Mouse (Mus musculus) forebrain, embryonic 11.5 days (tissue): ENCODE data around the gene Ankrd55. TPM values are rescaled to one million over a fixed set of nuclear protein-coding genes. Genes with fewer than 3 reads are reported as not detected.

Source experiments
- ATAC-seq: fragments of 200-750 bp; cut with Nextera tagmentation; replicated peaks from 2 replicates; pipeline ENCODE4 v1.8.0; 2017; ENCODE audit warnings: moderate TSS enrichment; ENCODE audit not compliant: low FRiP score
- DNase-seq: peaks from one replicate; pipeline ENCODE4 v3.0.0-alpha.2; 2017; ENCODE audit warnings: low spot score
- H3K27ac ChIP-seq: fragments of 300-500 bp; sonication (generic); 2 replicates; pipeline ENCODE4 v1.5.1; 2014; ENCODE audit warnings: low read depth, low read length
- H3K27me3 ChIP-seq: fragments of 300-500 bp; sonication (generic); 2 replicates; pipeline ENCODE4 v1.6.1; 2014; ENCODE audit warnings: mild to moderate bottlenecking, low read length, mixed read lengths; ENCODE audit not compliant: control insufficient read depth, insufficient read depth
- H3K36me3 ChIP-seq: fragments of 300-500 bp; sonication (generic); 2 replicates; pipeline ENCODE4 v1.6.1; 2014; ENCODE audit warnings: mild to moderate bottlenecking, low read length, moderate library complexity, mixed read lengths; ENCODE audit not compliant: control insufficient read depth, insufficient read depth
- H3K4me1 ChIP-seq: fragments of 300-500 bp; sonication (generic); replicated peaks from 2 replicates; pipeline ENCODE4 v1.6.1; 2014; ENCODE audit warnings: low read length, mixed read lengths; ENCODE audit not compliant: control insufficient read depth, insufficient read depth
- H3K4me2 ChIP-seq: fragments of 300-500 bp; sonication (generic); 2 replicates; pipeline ENCODE4 v1.6.1; 2014; ENCODE audit warnings: low read depth, mild to moderate bottlenecking, low read length, moderate library complexity, mixed read lengths; ENCODE audit not compliant: severe bottlenecking
- H3K4me3 ChIP-seq: fragments of 300-500 bp; sonication (generic); 2 replicates; pipeline ENCODE4 v1.5.1; 2014; ENCODE audit warnings: low read depth, low read length
- H3K9ac ChIP-seq: fragments of 300-500 bp; sonication (generic); 2 replicates; pipeline ENCODE4 v1.6.1; 2014; ENCODE audit warnings: low read length
- H3K9me3 ChIP-seq: fragments of 300-500 bp; sonication (generic); 2 replicates; pipeline ENCODE4 v1.6.1; 2016; ENCODE audit warnings: low read length, mixed read lengths; ENCODE audit not compliant: control insufficient read depth
- WGBS: fragments of 180-500 bp; shearing (Covaris S2); extraction: QIAGEN DNeasy Blood & Tissue Kit; methylation state at CpG from one replicate; pipeline ENCODE4 v1.1.7; 2014; 5-methylcytosine and 5-hydroxymethylcytosine counted together
- polyA plus RNA-seq: library from polyadenylated mRNA; unstranded; fragments of >200 nt; fragmentation: Nextera tagmentation; extraction: Ambion mirVana; gene quantifications from 2 replicates; pipeline ENCODE4 v1.2.1, GENCODE M21; 2014

Gene Ankrd55
- polyA plus RNA-seq, 1 experiment from 2014 or later, result 1.3 TPM

GRCm38 (mm10) chr13:112383941-112384659 is 95.8 kb downstream of the Ankrd55 start:
- no peaks in the 10 kb centered on the region for H3K27me3 ChIP-seq
- no peak for ATAC-seq
- no peak overlapping the region for H3K4me3 ChIP-seq

DNA sequence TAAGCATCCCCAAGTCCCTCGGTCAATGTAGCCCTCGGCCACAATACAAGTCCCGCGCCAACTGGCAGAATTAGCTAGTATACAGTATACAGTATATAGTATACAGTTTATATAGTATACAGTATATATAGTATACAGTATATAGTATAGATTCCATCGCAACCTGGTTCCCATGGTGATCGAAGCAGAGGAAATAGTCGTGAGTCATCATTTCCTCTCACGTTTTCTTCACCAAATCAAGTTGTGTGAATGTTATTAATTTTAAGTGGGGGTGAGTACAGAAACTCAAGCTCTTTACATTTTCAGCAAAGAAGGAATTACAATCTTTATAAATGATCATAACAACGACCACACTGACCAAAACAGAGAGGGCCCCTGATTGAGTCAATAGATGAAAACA is 96.8 kb downstream of the Ankrd55 start:
- WGBS, result 95% methylated on average over 9 of the region's 9 CpGs
- Histone ChIP-seq H3K36me3 (no peaks in the 10 kb centered on the region), H3K4me3 (no peak overlapping the region), H3K9me3 (no peaks in the 10 kb centered on the region), H3K9ac (no peak overlapping the region), H3K27ac (no peak overlapping the region), H3K4me2 (no peak overlapping the region), H3K27me3 (no peaks in the 10 kb centered on the region), H3K4me1 (no peaks in the 10 kb centered on the region)
- DNase-seq (no peak), ATAC-seq (no peak)

More at GRCm38 (mm10) chr13:112383941-112384659, 95.8 kb downstream of the Ankrd55 start:
- Histone ChIP-seq H3K27ac (no peak overlapping the region), H3K9ac (no peak overlapping the region), H3K36me3 (no peaks in the 10 kb centered on the region), H3K9me3 (no peaks in the 10 kb centered on the region), H3K4me2 (no peak overlapping the region), H3K4me1 (no peaks in the 10 kb centered on the region)
- 84% methylated on average over 11 of the region's 11 CpGs for WGBS
- DNase-seq, result no peak

GRCm38 (mm10) chr13:112386494-112387075 is 98.3 kb downstream of the Ankrd55 start:
- H3K9me3 ChIP-seq, result no peaks in the 10 kb centered on the region
- no peak for ATAC-seq
- H3K9ac ChIP-seq, result no peak overlapping the region
- no peak overlapping the region for H3K4me2 ChIP-seq
- no peaks in the 10 kb centered on the region for H3K36me3 ChIP-seq
- H3K27ac ChIP-seq, result no peak overlapping the region
- H3K4me3 ChIP-seq, result no peak overlapping the region
- no peaks in the 10 kb centered on the region for H3K27me3 ChIP-seq
- DNase-seq, result no peak
- 84% methylated on average over 2 of the region's 2 CpGs for WGBS
- H3K4me1 ChIP-seq, result no peaks in the 10 kb centered on the region

- H3K36me3 ChIP-seq, result no peaks in the 10 kb centered on the region
- ATAC-seq (no peak), DNase-seq (no peak)
- no peaks in the 10 kb centered on the region for H3K9me3 ChIP-seq
- no peak overlapping the region for H3K4me3 ChIP-seq
- no peaks in the 10 kb centered on the region for H3K27me3 ChIP-seq
- no peak overlapping the region for H3K9ac ChIP-seq
- no peak overlapping the region for H3K27ac ChIP-seq
- WGBS, result 81% methylated on average over 5 of the region's 5 CpGs
- no peak overlapping the region for H3K4me2 ChIP-seq
- H3K4me1 ChIP-seq, result no peaks in the 10 kb centered on the region
Observed at GRCm38 (mm10) chr13:112387279-112387678, 99.0 kb downstream of the Ankrd55 start.

GRCm38 (mm10) chr13:112388176-112388575 is 99.9 kb downstream of the Ankrd55 start:
- Histone ChIP-seq H3K4me2 (no peak overlapping the region), H3K27me3 (no peaks in the 10 kb centered on the region), H3K27ac (no peak overlapping the region), H3K9me3 (no peaks in the 10 kb centered on the region), H3K4me1 (no peaks in the 10 kb centered on the region), H3K36me3 (no peaks in the 10 kb centered on the region), H3K9ac (no peak overlapping the region), H3K4me3 (no peak overlapping the region)
- 94% methylated on average over 3 of the region's 3 CpGs for WGBS
- ATAC-seq (no peak), DNase-seq (no peak)

DNA sequence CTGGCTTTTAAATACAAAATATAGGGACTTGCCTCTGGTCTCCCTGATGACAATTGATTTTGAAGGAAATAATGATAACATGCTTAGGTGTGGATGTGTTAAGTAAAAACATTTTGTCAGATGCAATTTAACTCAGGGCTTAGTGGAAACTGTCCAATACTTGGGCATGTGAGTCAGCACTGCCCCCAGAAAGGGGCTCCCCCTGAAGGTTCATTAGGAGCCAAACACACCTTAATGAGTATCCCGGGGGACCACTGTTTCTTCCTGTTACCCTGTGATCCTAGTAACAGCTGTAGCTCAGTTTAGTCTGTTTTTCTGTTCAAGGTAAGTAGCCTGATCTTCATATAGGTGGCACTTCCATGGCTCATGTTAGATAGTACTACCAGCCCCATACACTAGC is 102.0 kb downstream of the Ankrd55 start:
- Histone ChIP-seq H3K27me3 (no peaks in the 10 kb centered on the region), H3K9ac (no peak overlapping the region), H3K9me3 (no peaks in the 10 kb centered on the region), H3K4me1 (no peaks in the 10 kb centered on the region), H3K4me3 (no peak overlapping the region), H3K27ac (no peak overlapping the region), H3K36me3 (no peaks in the 10 kb centered on the region), H3K4me2 (no peak overlapping the region)
- ATAC-seq (no peak), DNase-seq (no peak)
- WGBS, result 100% methylated on average over 1 of the region's 1 CpGs

DNA sequence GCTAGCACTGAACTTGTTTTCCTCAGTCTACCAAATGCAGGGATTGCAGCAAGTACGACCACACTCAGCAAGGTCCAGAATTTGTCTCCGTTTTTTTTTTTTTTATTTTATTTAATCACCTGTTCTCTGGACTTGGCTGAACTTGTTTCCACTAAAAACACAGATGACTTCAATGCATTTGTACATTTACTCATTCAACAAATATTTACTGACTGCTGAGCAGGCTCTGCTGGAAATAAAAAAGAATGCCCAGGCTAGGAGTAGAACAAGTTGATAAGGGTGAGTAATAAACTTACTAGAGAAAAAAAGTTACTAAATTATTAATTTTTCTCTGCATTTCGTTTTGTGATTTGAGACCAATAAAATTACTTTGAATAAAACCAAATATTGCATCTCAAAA is 103.1 kb downstream of the Ankrd55 start:
- Histone ChIP-seq H3K9ac (no peak overlapping the region), H3K27ac (no peak overlapping the region), H3K27me3 (no peaks in the 10 kb centered on the region), H3K4me2 (no peak overlapping the region), H3K4me3 (no peak overlapping the region), H3K4me1 (no peaks in the 10 kb centered on the region), H3K9me3 (no peaks in the 10 kb centered on the region), H3K36me3 (no peaks in the 10 kb centered on the region)
- no peak for ATAC-seq
- WGBS, result 88% methylated on average over 3 of the region's 3 CpGs
- DNase-seq, result no peak

DNA sequence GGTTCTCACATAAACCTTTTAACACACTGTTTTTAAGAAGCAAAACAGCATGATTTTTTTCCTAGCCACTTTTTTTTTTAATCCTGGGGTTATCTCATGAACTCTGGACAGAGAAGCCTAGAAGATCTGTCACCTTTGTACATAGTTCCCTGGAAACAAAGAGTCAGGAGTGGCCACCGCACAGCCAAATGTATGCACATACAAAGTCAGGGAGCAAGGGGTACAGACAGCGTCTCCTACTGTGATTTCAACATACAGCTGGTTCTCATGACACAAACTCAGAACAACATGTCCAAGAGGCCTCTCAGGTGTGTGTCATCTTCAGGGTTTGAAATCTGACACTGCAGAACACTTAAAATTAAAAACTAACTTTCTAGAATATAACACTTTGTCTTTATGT is 105.1 kb downstream of the Ankrd55 start:
- ATAC-seq, result no peak
- no peak overlapping the region for H3K9ac ChIP-seq
- no peaks in the 10 kb centered on the region for H3K9me3 ChIP-seq
- H3K27me3 ChIP-seq, result no peaks in the 10 kb centered on the region
- no peak overlapping the region for H3K4me3 ChIP-seq
- no peak for DNase-seq
- H3K27ac ChIP-seq, result no peak overlapping the region
- WGBS, result 94% methylated on average over 2 of the region's 2 CpGs
- H3K4me1 ChIP-seq, result no peaks in the 10 kb centered on the region
- H3K36me3 ChIP-seq, result no peaks in the 10 kb centered on the region
- no peak overlapping the region for H3K4me2 ChIP-seq

DNA sequence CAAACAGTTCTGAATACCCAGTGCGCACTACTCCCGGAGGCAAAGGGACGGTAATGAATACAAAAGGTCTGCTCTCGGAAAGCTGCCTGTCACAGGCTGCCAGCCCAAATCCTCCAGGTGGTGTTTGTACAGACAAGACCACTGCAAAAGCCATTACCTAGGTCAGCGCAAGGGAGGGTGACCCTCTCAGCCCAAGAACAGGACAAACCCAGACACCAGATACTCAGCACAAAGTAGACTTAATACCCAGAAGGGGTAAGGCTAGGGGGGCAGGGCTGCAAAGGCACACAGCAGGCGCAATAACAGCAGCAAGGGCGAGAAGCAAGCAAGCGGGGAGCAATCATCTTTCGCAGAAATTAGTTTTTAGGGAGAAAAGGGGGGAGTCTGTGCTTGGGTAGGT is 106.0 kb downstream of the Ankrd55 start:
- ATAC-seq (no peak), DNase-seq (no peak)
- H3K9me3 ChIP-seq, result no peaks in the 10 kb centered on the region
- H3K9ac ChIP-seq, result no peak overlapping the region
- no peak overlapping the region for H3K27ac ChIP-seq
- no peak overlapping the region for H3K4me2 ChIP-seq
- WGBS, result 81% methylated on average over 9 of the region's 9 CpGs
- H3K36me3 ChIP-seq, result no peaks in the 10 kb centered on the region
- no peaks in the 10 kb centered on the region for H3K27me3 ChIP-seq
- no peaks in the 10 kb centered on the region for H3K4me1 ChIP-seq
- no peak overlapping the region for H3K4me3 ChIP-seq
